27 mouse cellular contexts compared by ENCODE assay signal in genomic region chr12:106676136-106676535, GRCm38 (mm10).
"Had no signal": no experiment of that assay in that cellular context is flagged by ENCODE, and none has a peak within 500 bp of the region (broad histone marks: within the 10 kb centered on the region; RNA-seq: fewer than 3 reads in every experiment).

No protein-coding gene starts in this region.

- H3K27ac ChIP-seq: gastrocnemius, adult 2 months; heart, embryonic 13.5 days; heart, embryonic 15.5 days; hindbrain, embryonic 13.5 days; hindbrain, embryonic 15.5 days; hindbrain, postnatal 0 days; kidney, embryonic 15.5 days; kidney, postnatal 0 days; left cerebral cortex, adult 2 months; limb, embryonic 15.5 days; liver, embryonic 13.5 days; liver, embryonic 15.5 days had no signal

- H3K9me3 ChIP-seq: heart, embryonic 13.5 days; heart, embryonic 15.5 days; hindbrain, embryonic 13.5 days; hindbrain, embryonic 15.5 days; kidney, embryonic 15.5 days; limb, embryonic 15.5 days; liver, embryonic 13.5 days; liver, embryonic 15.5 days had no signal

- H3K9ac ChIP-seq: forebrain, postnatal 0 days; heart, embryonic 13.5 days; heart, embryonic 15.5 days; hindbrain, embryonic 13.5 days; hindbrain, embryonic 15.5 days; kidney, embryonic 15.5 days; limb, embryonic 15.5 days; liver, embryonic 13.5 days; liver, embryonic 15.5 days; liver, postnatal 0 days had no signal

- ATAC-seq: forebrain, postnatal 0 days; hindbrain, postnatal 0 days; intestine, embryonic 16.5 days; liver, postnatal 0 days had no signal

- H3K4me1 ChIP-seq: heart, embryonic 15.5 days; liver, embryonic 13.5 days; liver, embryonic 15.5 days had no signal

- H3K36me3 ChIP-seq: heart, embryonic 13.5 days; heart, embryonic 15.5 days; hindbrain, embryonic 13.5 days; hindbrain, embryonic 15.5 days; kidney, embryonic 15.5 days; limb, embryonic 15.5 days; liver, embryonic 13.5 days; liver, embryonic 15.5 days had no signal

- DNase-seq: forebrain, postnatal 0 days; gastrocnemius, adult 2 months; gastrocnemius, postnatal 10 days; gastrocnemius, postnatal 25 days; heart, adult 18-20 months; heart, postnatal 14 days; heart, postnatal 36 days; kidney, adult 11 months; kidney, adult 2 months; kidney, adult 9 months; kidney, postnatal 14 days; kidney, postnatal 36 days; liver, embryonic 13.5 days; liver, postnatal 0 days had no signal

- H3K4me3 ChIP-seq: gastrocnemius, adult 2 months; heart, embryonic 13.5 days; heart, embryonic 15.5 days; hindbrain, embryonic 13.5 days; hindbrain, embryonic 15.5 days; kidney, embryonic 15.5 days; left cerebral cortex, adult 2 months; limb, embryonic 15.5 days; liver, embryonic 13.5 days; liver, embryonic 15.5 days had no signal

- H3K4me2 ChIP-seq: heart, embryonic 11.5 days; heart, embryonic 13.5 days; heart, embryonic 15.5 days; hindbrain, embryonic 13.5 days; hindbrain, embryonic 15.5 days; kidney, embryonic 15.5 days; limb, embryonic 15.5 days; liver, embryonic 11.5 days; liver, embryonic 13.5 days; liver, embryonic 15.5 days had no signal

- H3K27me3 ChIP-seq: heart, embryonic 15.5 days; hindbrain, embryonic 13.5 days; hindbrain, embryonic 15.5 days; kidney, embryonic 15.5 days; liver, embryonic 13.5 days; liver, embryonic 15.5 days had no signal
